Mouse (Mus musculus) neural tube, embryonic 15.5 days (tissue): ENCODE measurements at regions not wholly inside any gene's neighbourhood (a gene's known extent, or its start where the extent isn't known, plus 50 kb on each side); places are given as distances from the start of the nearest gene placed in this dataset.
A peak's percentile ranks its signal among the peaks of the same experiment; 100 is the strongest.

Experiments
- ATAC-seq: fragments of 200-750 bp; cut with Nextera tagmentation; 2 replicates; pipeline ENCODE4 v1.8.0; 2017; ENCODE audit warnings: mild to moderate bottlenecking, moderate TSS enrichment, moderate library complexity; ENCODE audit not compliant: low FRiP score
- H3K27ac ChIP-seq: fragments of 300-500 bp; sonication (generic); replicated peaks from 2 replicates; pipeline ENCODE4 v1.5.1; 2015; ENCODE audit warnings: mild to moderate bottlenecking, inconsistent platforms
- H3K27me3 ChIP-seq: fragments of 300-500 bp; sonication (generic); replicated peaks from 2 replicates; pipeline ENCODE4 v1.6.1; 2015; ENCODE audit warnings: inconsistent platforms
- H3K36me3 ChIP-seq: fragments of 300-500 bp; sonication (generic); 2 replicates; pipeline ENCODE4 v1.6.1; 2015; ENCODE audit warnings: inconsistent platforms
- H3K4me1 ChIP-seq: fragments of 300-500 bp; sonication (generic); 2 replicates; pipeline ENCODE4 v1.6.1; 2015; ENCODE audit warnings: inconsistent platforms
- H3K4me2 ChIP-seq: fragments of 300-500 bp; sonication (generic); 2 replicates; pipeline ENCODE4 v1.6.1; 2015; ENCODE audit warnings: inconsistent platforms, mild to moderate bottlenecking, moderate library complexity
- H3K4me3 ChIP-seq: fragments of 300-500 bp; sonication (generic); replicated peaks from 2 replicates; pipeline ENCODE4 v1.5.1; 2015; ENCODE audit warnings: mild to moderate bottlenecking, inconsistent platforms
- H3K9ac ChIP-seq: fragments of 300-500 bp; sonication (generic); replicated peaks from 2 replicates; pipeline ENCODE4 v1.6.1; 2015; ENCODE audit warnings: mild to moderate bottlenecking, inconsistent platforms
- H3K9me3 ChIP-seq: fragments of 300-500 bp; sonication (generic); replicated peaks from 2 replicates; pipeline ENCODE4 v1.6.1; 2016; ENCODE audit warnings: inconsistent platforms
- WGBS: fragments of 180-500 bp; shearing (Covaris S2); methylation state at CpG from one replicate; pipeline ENCODE4 v1.1.7; 2015; ENCODE audit warnings: mixed read lengths; 5-methylcytosine and 5-hydroxymethylcytosine counted together

DNA sequence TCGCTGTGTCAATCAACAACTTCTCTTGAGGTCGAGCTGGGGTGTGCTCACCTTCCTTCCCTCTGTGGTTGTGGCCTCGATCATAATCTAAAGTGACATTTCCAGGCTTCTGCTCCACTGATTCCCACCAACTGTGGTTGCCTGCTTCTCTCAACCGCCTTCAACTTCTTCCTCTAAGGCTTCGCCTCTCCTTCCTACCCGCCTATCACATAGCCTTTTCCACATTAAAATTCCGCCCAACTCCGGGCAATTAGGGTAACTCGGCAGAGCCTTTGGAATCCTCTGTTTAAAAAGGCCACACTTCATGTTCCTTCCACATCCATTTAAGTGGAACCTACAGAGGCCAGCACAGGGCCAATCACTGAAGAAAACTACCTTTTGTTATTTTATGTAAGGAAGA, 238.4 kb downstream of the Cxcl12 start:
- Histone ChIP-seq H3K4me1 (peaks cover 27% of the 10 kb centered on the region), H3K27me3 (peaks cover 51% of the 10 kb centered on the region), H3K27ac (0 out of 2 replicates have a peak overlapping the region, but pooled peaks have one; percentile 29), H3K4me3 (no peak overlapping the region), H3K36me3 (no peaks in the 10 kb centered on the region), H3K9me3 (no peaks in the 10 kb centered on the region), H3K9ac (no peak overlapping the region), H3K4me2 (0 out of 2 replicates have a peak overlapping the region, but pooled peaks have one; percentile 19)
- 25% methylated on average over 9 of the region's 9 CpGs for WGBS
- ATAC-seq = peak; percentile 21; the same call in 1 of the 2 replicates

DNA sequence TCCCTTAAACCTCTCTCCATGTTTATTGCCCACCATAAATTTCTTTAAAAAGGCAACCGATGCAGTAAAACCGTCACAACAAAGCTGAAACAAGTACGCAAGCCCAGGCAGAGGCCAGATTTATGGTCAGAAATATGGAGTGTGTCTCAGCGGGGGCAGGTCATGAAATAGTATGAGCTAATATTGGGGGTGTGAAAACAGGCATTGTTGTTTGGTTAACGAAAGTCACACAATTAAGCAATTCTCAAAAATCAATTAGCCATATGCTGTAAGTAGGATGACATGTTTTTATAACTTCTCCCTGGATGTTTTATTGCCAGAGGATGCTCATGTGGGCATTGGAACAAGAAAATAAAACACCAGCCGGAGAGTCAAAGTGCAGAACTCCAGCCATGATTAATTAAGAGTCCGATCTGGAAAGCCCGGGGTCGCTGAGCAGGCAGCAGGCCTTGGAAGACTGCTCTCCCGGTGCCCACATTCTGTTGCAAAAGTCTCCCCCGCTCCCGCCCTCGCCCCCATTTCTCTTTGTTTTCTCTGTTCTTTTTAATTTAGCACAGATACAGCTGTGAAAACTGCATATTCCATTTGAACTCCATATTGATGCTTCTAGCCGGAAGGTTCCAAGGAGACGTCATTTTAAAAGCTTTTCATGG, 239.0 kb downstream of the Cxcl12 start:
- ATAC-seq = peak; percentile 68; the same call in 1 of the 2 replicates
- peaks cover 49% of the 10 kb centered on the region for H3K27me3 ChIP-seq
- WGBS = 8% methylated on average over 15 of the region's 15 CpGs
- no peak overlapping the region for H3K4me3 ChIP-seq
- H3K27ac ChIP-seq = 0 out of 2 replicates have a peak overlapping the region, but pooled peaks have one; percentile 7
- no peaks in the 10 kb centered on the region for H3K9me3 ChIP-seq
- no peaks in the 10 kb centered on the region for H3K36me3 ChIP-seq
- H3K4me1 ChIP-seq = peaks cover 27% of the 10 kb centered on the region
- peak overlapping the region; percentile 19; the same call in 1 of the 2 replicates for H3K4me2 ChIP-seq
- no peak overlapping the region for H3K9ac ChIP-seq

DNA sequence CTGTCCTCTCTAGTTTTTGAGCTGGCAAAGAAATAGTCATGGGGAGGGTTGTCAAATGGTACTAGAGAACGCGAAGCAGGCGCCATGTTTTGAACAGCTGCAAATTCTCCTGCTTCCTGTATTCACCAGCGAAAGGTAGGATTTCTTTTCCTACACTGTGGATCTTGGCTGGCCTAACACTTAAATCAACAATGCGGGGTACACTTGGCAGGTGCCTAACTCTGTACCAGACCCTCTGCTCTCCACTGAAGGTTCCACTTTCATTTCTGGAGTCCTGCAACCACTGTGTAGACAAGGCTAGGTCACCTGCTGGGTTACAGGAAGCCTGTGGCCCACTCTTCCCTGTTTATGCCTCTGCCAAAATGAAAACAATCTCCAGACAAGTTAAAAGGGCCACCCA, 239.6 kb downstream of the Cxcl12 start:
- no peak overlapping the region for H3K4me3 ChIP-seq
- peak overlapping the region; percentile 19; the same call in 1 of the 2 replicates for H3K4me2 ChIP-seq
- H3K9me3 ChIP-seq = no peaks in the 10 kb centered on the region
- WGBS = 59% methylated on average over 5 of the region's 5 CpGs
- no peak overlapping the region for H3K9ac ChIP-seq
- no peak for ATAC-seq
- peaks cover 27% of the 10 kb centered on the region for H3K4me1 ChIP-seq
- 0 out of 2 replicates have a peak overlapping the region, but pooled peaks have one; percentile 7 for H3K27ac ChIP-seq
- peaks cover 46% of the 10 kb centered on the region for H3K27me3 ChIP-seq
- no peaks in the 10 kb centered on the region for H3K36me3 ChIP-seq

DNA sequence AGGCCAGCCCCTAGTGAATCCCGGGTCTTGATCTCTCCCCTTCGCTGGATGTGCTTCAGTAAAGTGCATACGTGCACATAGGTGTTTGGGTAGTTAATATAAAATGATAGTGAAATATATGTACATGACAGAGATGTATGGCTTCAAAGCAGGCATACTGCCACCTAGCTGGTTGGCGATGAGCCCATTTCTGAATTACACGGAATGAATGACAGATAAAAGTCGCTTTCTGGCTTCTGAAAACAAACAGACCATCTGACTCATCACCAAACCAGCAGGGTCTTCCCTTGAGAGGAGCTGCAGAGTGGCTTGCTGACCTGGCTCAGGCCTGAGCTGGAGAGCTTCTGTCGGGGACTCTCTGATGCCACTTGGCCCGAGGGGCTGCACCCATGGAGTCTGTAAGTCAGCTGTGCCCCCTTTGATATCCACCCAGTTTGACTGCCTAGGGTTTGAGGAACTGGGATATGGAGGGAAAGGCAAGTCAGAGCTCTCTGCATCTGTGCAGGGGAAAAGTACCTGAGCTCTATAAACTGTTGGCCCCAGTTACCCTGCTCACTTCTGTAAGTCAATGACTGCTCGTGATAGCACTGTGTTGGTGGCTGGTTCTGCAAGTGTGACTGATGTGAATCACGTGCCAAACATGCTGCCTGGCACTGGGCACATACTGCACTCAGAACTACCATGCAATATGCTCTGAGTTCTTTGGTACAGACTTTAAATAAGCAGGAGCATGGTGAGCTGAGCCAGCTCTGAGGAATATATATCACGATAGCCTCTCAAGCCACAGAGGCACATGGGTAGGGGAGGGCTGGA, 240.8 kb downstream of the Cxcl12 start:
- no peak overlapping the region for H3K27ac ChIP-seq
- WGBS = 72% methylated on average over 11 of the region's 11 CpGs
- H3K9me3 ChIP-seq = no peaks in the 10 kb centered on the region
- no peaks in the 10 kb centered on the region for H3K36me3 ChIP-seq
- H3K4me2 ChIP-seq = no peak overlapping the region
- H3K9ac ChIP-seq = no peak overlapping the region
- peaks cover 27% of the 10 kb centered on the region for H3K4me1 ChIP-seq
- no peak for ATAC-seq
- H3K27me3 ChIP-seq = peaks cover 47% of the 10 kb centered on the region
- no peak overlapping the region for H3K4me3 ChIP-seq

DNA sequence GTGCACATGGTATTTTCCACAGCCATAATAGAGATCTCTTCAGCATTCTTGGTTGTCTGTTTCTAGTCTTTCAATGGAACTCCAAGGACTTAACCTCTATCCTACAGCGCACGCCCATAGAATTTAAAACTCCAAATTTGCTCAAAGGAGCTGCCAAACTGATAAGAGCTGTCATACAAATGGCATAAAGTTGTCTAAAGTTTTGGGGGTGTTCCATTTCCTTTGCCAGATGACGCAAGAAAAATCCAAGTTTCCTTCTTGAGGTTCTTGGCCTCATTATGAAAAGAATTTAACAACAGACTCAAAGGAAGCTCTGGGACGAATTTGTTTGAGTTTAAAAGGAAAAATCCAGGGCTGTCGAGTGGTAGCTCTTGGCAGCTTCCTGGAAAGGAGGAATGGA, 246.6 kb downstream of the Cxcl12 start:
- no peaks in the 10 kb centered on the region for H3K9me3 ChIP-seq
- no peak overlapping the region for H3K9ac ChIP-seq
- no peaks in the 10 kb centered on the region for H3K4me1 ChIP-seq
- H3K4me3 ChIP-seq = no peak overlapping the region
- no peaks in the 10 kb centered on the region for H3K36me3 ChIP-seq
- no peak overlapping the region for H3K27ac ChIP-seq
- H3K4me2 ChIP-seq = no peak overlapping the region
- WGBS = 88% methylated on average over 5 of the region's 5 CpGs
- peaks cover 43% of the 10 kb centered on the region for H3K27me3 ChIP-seq
- no peak for ATAC-seq

DNA sequence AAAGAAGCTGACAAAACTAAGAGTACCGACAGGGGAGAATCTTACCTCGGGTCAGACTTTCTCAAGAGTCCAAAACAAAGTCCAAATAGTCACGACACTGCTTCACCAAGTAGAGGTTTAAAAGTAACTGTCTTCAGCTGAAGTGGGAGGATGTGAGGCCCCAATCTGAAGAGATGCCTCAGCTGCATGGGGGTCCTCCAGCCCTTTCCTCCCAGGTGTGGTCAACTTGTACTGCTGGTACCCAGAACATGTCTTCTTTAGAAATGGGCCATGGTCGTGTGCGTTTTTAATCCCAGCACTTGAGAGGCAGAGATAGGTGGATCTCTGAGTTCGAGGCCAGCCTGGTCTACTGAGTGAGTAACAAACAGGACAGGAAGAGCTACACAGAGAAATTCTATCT, 247.6 kb downstream of the Cxcl12 start:
- Histone ChIP-seq H3K36me3 (no peaks in the 10 kb centered on the region), H3K27me3 (peaks cover 35% of the 10 kb centered on the region), H3K4me1 (no peaks in the 10 kb centered on the region), H3K9ac (no peak overlapping the region), H3K27ac (no peak overlapping the region), H3K4me3 (no peak overlapping the region), H3K9me3 (no peaks in the 10 kb centered on the region), H3K4me2 (no peak overlapping the region)
- ATAC-seq = no peak
- 88% methylated on average over 6 of the region's 6 CpGs for WGBS

DNA sequence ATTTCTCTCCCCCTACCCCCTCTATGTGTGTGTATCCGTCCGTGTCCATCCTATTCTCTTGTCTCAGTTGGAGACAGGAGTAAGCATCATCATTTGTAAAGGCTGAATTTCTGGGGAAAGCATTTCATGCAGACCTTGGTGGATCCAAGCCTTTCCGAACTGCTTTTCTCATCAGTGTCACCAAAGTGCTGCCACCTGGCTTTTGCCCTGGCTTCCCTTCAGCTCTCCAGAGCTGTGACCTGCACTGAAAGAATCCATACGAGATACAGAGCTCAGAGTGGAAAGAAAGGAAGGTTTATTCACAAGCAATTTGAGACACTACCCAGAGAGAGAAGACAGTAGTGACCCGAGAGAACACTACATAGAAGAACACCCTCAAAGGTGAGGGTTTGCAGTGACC, 248.1 kb downstream of the Cxcl12 start:
- Histone ChIP-seq H3K27ac (no peak overlapping the region), H3K4me1 (no peaks in the 10 kb centered on the region), H3K27me3 (peaks cover 29% of the 10 kb centered on the region), H3K9ac (no peak overlapping the region), H3K36me3 (no peaks in the 10 kb centered on the region), H3K4me2 (no peak overlapping the region), H3K9me3 (no peaks in the 10 kb centered on the region), H3K4me3 (no peak overlapping the region)
- ATAC-seq = no peak
- 69% methylated on average over 5 of the region's 5 CpGs for WGBS

DNA sequence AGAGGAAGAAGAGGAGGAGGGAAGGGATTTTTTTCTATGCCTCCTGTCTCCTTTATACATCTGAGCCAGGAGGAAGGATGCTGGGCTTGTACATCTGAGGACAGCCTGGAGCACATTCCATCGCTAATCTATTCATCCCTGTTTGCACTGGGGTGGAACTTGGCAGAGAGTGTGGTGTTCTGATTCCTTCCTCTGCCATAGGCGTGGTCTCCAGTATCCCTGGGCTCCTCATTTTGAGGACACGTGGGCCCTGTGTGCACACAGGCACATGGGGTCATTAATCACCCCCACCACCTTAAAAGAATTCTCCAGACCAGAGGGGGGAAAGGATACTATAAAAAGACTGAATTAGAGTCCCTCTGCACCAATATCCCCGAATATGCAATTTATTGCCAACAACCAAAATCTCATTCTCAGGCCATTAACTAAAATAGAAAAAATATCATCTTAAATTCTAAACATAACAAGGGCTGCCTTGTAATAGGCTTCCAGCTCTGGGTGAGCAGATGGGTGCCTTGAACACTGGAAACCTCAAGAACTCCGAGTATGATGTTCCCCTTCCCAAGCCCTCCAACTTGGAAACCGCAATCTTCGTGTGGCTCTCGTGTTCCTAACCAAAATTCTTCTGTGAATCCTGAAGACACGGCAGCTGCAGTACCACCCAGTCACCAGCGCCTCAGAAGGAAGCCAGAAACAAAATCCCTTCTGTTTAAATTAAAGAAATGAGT, 254.7 kb downstream of the Cxcl12 start:
- 73% methylated on average over 10 of the region's 10 CpGs for WGBS
- ATAC-seq = no peak
- no peaks in the 10 kb centered on the region for H3K27me3 ChIP-seq
- H3K27ac ChIP-seq = no peak overlapping the region
- H3K4me3 ChIP-seq = no peak overlapping the region
- no peak overlapping the region for H3K9ac ChIP-seq
- no peak overlapping the region for H3K4me2 ChIP-seq
- H3K9me3 ChIP-seq = no peaks in the 10 kb centered on the region
- H3K36me3 ChIP-seq = no peaks in the 10 kb centered on the region
- peaks cover 7% of the 10 kb centered on the region for H3K4me1 ChIP-seq

DNA sequence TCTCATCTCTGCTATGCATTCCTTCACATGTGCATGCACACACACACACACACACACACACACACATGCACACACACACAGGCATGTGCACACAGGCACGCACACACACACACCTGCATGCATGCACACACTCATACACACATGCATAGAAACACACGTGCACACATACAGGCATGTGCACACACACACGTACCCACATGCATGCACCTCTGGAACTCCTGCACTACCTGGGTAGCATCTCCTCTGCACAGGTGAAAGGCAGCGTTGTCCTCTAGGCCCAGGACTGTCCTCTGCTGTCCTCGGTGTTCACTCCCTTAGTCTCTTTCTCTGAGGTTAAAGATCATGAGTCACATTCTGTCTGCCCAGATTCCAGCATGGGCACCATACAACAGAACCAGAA, 258.0 kb downstream of the Cxcl12 start:
- Histone ChIP-seq H3K36me3 (no peaks in the 10 kb centered on the region), H3K4me1 (peaks cover 13% of the 10 kb centered on the region), H3K27me3 (no peaks in the 10 kb centered on the region), H3K4me3 (no peak overlapping the region), H3K27ac (no peak overlapping the region), H3K9me3 (no peaks in the 10 kb centered on the region), H3K9ac (no peak overlapping the region), H3K4me2 (no peak overlapping the region)
- WGBS = 96% methylated on average over 5 of the region's 5 CpGs
- no peak for ATAC-seq

DNA sequence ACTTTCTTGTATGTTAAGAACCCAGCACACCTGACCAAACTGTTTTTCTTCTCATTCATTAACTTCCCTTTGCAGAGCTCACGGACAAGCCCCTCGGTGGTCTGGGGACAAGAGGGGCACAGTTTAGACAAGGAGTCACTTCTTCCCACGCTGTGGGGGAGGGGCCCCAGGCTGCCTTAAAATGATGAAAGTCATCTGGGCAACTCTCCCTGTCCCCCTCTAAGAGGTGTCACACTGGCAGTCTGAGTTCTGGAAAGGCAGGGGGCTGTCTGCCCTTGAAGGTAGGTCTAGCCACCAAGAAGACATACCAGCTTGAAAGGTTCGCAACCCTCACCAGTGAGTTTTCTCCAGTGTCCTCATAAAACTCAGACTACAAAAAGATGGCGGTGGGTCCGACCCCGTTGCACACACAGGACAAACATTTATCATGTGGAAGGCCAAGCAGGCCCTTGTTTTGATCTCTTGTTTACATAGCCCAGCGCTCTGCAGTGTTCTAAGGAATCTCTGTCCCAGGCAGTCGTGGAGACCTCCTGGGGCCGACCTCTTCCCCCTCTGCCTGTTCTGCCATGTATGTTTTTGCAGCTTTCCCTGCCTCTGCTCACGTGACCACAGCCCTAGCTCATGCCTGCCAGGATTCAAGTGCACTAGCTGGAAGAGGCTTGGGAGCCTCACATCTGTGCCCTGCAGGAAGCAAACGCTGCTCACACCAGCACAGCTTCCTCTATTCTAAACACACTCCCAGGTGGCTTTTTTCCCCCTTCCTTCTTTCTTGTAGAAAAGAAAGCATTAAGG, 259.2 kb downstream of the Cxcl12 start:
- H3K4me1 ChIP-seq = peaks cover 13% of the 10 kb centered on the region
- WGBS = 25% methylated on average over 12 of the region's 12 CpGs
- no peaks in the 10 kb centered on the region for H3K27me3 ChIP-seq
- H3K4me3 ChIP-seq = no peak overlapping the region
- H3K4me2 ChIP-seq = peak overlapping the region; percentile 9; the same call in 1 of the 2 replicates
- H3K9ac ChIP-seq = no peak overlapping the region
- no peaks in the 10 kb centered on the region for H3K36me3 ChIP-seq
- H3K9me3 ChIP-seq = no peaks in the 10 kb centered on the region
- ATAC-seq = 0 out of 2 replicates have a peak, but pooled peaks have one; percentile 38
- H3K27ac ChIP-seq = no peak overlapping the region

DNA sequence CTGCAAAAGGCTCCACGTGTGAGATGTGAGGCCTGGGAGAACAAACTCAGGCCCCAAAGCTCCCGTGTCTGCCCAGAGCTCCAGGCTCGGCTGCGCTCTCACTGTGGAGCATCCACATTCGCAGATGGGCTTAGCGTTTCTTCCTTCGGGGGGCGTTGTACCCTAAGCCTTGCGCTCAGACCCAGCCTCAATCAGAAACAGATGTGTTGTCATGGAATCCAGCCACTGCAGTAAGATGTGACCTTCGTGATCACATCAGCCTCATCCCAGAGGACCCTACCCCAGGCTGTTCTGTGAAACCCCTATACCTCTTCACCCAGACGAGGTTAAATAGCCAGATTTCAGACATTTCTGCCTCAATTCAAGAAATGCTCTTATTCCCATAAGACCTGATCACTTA, 260.1 kb downstream of the Cxcl12 start:
- no peak overlapping the region for H3K27ac ChIP-seq
- WGBS = 89% methylated on average over 11 of the region's 11 CpGs
- no peak overlapping the region for H3K4me2 ChIP-seq
- H3K4me3 ChIP-seq = no peak overlapping the region
- ATAC-seq = no peak
- no peaks in the 10 kb centered on the region for H3K9me3 ChIP-seq
- H3K4me1 ChIP-seq = peaks cover 13% of the 10 kb centered on the region
- H3K36me3 ChIP-seq = no peaks in the 10 kb centered on the region
- no peaks in the 10 kb centered on the region for H3K27me3 ChIP-seq
- no peak overlapping the region for H3K9ac ChIP-seq
